Mouse (Mus musculus) myocyte (in vitro differentiated cells): ENCODE results near the gene Pglyrp2.

ENCODE experiments used
- CEBPB ChIP-seq: IDR thresholded peaks from 2 replicates; pipeline ENCODE4 v1.6.1; 2011; ENCODE audit warnings: mild to moderate bottlenecking, moderate library complexity; ENCODE audit not compliant: poor library complexity, insufficient read depth, severe bottlenecking
- MAX ChIP-seq: IDR thresholded peaks from one replicate; pipeline ENCODE4 v1.6.1; 2011; ENCODE audit warnings: low read depth, mild to moderate bottlenecking, control low read depth
- MYOD1 ChIP-seq, 3 experiments: IDR thresholded peaks; one replicate each; pipeline ENCODE4 v1.6.1; 2011; ENCODE audit warnings: control low read depth in 2 of 3, low read depth in 2 of 3, mild to moderate bottlenecking in 2 of 3, moderate library complexity in 1 of 3; ENCODE audit not compliant: insufficient read length in 2 of 3, control insufficient read depth in 1 of 3
- MYOG ChIP-seq, 3 experiments: IDR thresholded peaks; one replicate each; pipeline ENCODE4 v1.6.1; 2011; ENCODE audit warnings: control low read depth in 2 of 3, low read depth in 2 of 3, mild to moderate bottlenecking in 2 of 3; ENCODE audit not compliant: insufficient read length in 2 of 3, control insufficient read depth in 1 of 3, insufficient read depth in 1 of 3
- POLR2A ChIP-seq: IDR thresholded peaks from one replicate; pipeline ENCODE4 v1.6.1; 2011; ENCODE audit warnings: low read depth, mild to moderate bottlenecking, control low read depth, moderate library complexity; ENCODE audit not compliant: insufficient read length
- POLR2AphosphoS2 ChIP-seq: IDR thresholded peaks from one replicate; pipeline ENCODE4 v1.6.1; 2011; ENCODE audit warnings: low read depth, control low read depth; ENCODE audit not compliant: insufficient read length
- TCF12 ChIP-seq: IDR thresholded peaks from one replicate; pipeline ENCODE4 v1.6.1; 2011; ENCODE audit warnings: mild to moderate bottlenecking, control low read depth; ENCODE audit not compliant: poor library complexity, insufficient read depth, severe bottlenecking
- USF1 ChIP-seq: IDR thresholded peaks from one replicate; pipeline ENCODE4 v1.6.1; 2011; ENCODE audit warnings: low read depth, mild to moderate bottlenecking, control low read depth, moderate library complexity

DNA sequence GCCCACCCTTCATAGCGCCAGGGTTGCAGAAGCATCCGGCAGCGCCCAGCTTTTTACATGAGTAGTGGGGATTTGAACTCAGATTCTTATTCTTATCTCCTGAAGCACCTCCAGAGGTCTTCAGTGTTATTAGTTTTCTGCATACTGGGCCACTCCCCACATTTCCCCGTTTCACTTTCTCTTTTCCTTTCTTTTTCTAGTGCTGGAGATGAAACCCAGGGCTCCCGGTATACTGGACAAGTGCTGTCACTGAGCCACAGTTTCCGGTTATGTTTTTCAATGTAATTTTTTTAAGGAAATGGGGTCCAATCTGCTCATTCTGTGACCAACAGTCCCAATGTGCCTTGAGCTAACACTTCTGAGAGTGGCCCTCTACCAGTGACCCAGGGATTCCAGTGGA is 12.1 kb downstream of the Pglyrp2 start:
- TF ChIP-seq POLR2A (no peak), MAX (no peak), USF1 (no peak), TCF12 (no peak), POLR2AphosphoS2 (no peak), MYOG (IDR thresholded peaks at IDR 0.05; ENCODE audit: control insufficient read depth in 1 of 3, insufficient read depth in 1 of 3, insufficient read length in 2 of 3, low read depth in 2 of 3) (no peak), MYOD1 (IDR thresholded peaks at IDR 0.05; ENCODE audit: control insufficient read depth in 1 of 3, insufficient read length in 2 of 3, low read depth in 2 of 3) (no peak), CEBPB (no peak)
